Mouse (Mus musculus): ENCODE results near the gene Apol7e.
"Not testable (repeated sequence)": the region's sequence is repeated elsewhere in the genome, so short reads cannot be mapped to it uniquely, and the experiment has no call there.

DNA sequence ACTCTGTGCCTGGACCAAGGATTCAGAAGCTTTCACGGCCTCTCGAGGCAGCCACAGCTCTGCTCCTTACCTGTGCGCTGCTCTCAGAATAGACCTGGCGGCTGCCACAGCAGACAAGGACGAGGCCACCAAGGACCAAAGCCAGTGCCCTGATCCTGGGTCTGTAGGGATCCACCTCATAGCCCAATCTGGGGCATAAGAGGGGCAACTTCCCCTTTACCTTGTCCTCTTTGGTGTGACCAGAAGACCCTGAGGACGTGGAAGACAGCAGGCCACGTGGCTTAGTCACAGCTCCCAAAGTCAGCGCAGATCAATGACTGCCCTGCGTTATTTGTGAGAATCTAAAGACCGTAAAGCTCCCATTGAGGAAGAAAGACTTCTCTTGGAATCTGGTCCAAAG is 34.2 kb downstream of the Apol7e start:
- not testable (repeated sequence) for TF ChIP-seq CTCF (conservative IDR thresholded peaks at IDR 0.05; ENCODE audit: insufficient read depth, insufficient read length, low read depth, low read length); POLR2A (IDR thresholded peaks at IDR 0.05; ENCODE audit: low read depth, low read length)

All from kidney, adult 2 months (tissue).